Mouse (Mus musculus): ENCODE results near the gene Ifi47. TPM values are rescaled to one million over a fixed set of nuclear protein-coding genes. Genes with fewer than 3 reads are reported as not detected.

Gene Ifi47
- polyA plus RNA-seq, 1 experiment: 7.6 TPM

DNA sequence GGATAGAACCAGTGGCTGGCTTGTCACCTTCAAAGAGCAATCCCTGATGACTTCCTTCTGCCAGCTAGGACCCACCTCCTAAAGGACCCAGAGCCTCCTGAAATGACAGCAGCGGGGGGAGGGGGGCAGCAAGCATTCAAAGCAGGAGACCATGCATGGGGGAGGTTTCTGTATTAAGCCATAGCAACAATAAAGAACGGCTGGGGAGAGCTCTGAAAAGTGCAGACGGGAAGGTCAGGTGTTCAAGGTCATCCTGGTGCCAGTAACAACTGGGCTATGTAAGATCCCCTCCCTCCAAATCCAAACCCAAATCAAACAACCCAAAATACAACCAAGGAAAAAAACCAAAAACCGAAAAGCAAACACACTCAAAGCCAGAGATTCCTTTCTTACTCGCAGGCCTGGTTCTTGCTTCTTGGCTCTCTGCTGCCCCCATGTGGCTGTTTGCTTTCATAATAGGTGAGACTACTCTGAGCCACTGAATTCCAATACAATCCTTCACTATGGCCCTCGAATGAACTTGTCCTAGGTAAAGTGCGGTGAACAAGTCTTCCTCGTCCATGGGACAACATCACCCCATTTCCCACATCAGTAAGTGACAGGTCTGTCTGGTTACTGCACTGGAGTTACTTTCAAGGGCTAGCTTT lies 26.8 kb downstream of the Ifi47 start:
- no peak overlapping the region for H3K4me3 ChIP-seq (ENCODE audit: insufficient read depth, low read length)
- H3K27ac ChIP-seq (ENCODE audit: insufficient read depth, low read length): no peak overlapping the region
- TF ChIP-seq CTCF (IDR thresholded peaks at IDR 0.05; ENCODE audit: borderline replicate concordance, insufficient read depth, low read length): 0 out of 2 replicates have a peak, but pooled peaks have one; percentile 37
- no peak for TF ChIP-seq POLR2A (IDR thresholded peaks at IDR 0.05; ENCODE audit: low read depth, low read length)
- H3K4me1 ChIP-seq (ENCODE audit: control insufficient read depth, insufficient read depth, low read length): peaks cover 4% of the 10 kb centered on the region

DNA sequence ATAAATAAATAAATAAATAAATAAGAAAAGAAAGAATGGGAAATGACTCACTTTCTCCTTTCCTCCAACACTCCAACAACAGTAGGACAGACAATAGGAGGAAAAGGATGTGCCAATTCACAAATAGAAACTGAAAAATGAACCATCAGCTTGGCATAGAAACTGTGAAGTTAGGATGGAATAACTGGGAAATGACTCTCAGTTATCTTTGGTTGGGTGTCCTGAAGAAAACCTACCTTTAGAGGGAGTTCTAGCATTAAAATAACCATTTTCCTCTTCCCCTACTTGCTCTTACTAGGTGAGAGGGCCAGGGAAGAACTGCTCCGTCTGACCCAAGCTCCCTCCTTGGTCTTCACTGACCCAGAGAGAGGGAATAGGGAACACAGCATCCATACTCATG lies 29.4 kb downstream of the Ifi47 start:
- no peak for TF ChIP-seq CTCF (IDR thresholded peaks at IDR 0.05; ENCODE audit: borderline replicate concordance, insufficient read depth, low read length)
- no peak for TF ChIP-seq POLR2A (IDR thresholded peaks at IDR 0.05; ENCODE audit: low read depth, low read length)
- no peak overlapping the region for H3K4me3 ChIP-seq (ENCODE audit: insufficient read depth, low read length)
- H3K4me1 ChIP-seq (ENCODE audit: control insufficient read depth, insufficient read depth, low read length): peaks cover 6% of the 10 kb centered on the region
- H3K27ac ChIP-seq (ENCODE audit: insufficient read depth, low read length): no peak overlapping the region

DNA sequence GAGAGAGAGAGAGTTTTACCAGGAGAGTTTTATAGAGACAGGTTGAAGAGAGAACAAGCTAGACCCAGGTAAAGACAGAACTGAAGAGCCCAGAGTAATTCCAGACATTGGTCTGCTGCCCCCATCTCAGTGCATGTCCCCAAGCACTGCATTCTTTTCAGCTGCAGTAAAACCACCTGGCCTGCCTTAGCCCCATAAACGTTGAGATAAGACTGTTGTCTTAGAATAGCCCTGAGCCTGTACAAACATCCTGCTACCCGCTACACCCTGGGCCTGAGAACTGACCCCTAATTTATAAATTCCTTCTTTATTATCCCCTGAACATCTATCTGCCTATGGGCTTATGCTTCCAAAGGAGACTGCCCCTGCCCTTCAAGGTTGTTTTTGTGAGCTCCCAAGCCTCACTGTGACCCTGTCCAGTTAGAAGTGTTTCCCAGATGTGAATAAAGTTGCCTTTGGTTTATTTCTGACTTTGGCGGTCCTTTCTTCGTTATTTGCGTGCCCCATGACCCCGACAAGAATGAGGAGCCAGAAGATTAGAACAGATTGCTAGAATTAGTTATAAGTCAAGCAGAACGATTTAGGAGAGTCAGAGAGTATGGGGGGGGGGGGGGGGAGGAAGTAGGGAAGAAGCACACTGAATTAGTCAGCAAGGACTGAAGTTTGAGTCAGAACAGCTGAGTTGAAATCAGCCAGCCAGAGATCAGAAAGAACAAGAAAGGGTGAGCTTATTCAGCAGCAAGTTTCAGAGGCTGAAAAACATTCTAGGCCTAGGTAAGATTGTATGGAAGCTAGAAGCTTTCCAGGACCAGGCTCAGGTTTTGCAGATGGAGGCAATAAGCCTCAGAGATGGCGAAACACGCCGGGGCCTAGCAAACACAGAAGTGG lies 31.5 kb downstream of the Ifi47 start:
- Histone ChIP-seq H3K27ac (ENCODE audit: insufficient read depth, low read length) (peak overlapping the region; percentile 87), H3K4me3 (ENCODE audit: insufficient read depth, low read length) (no peak overlapping the region), H3K4me1 (ENCODE audit: control insufficient read depth, insufficient read depth, low read length) (peaks cover 6% of the 10 kb centered on the region)
- TF ChIP-seq POLR2A (IDR thresholded peaks at IDR 0.05; ENCODE audit: low read depth, low read length) (no peak), CTCF (IDR thresholded peaks at IDR 0.05; ENCODE audit: borderline replicate concordance, insufficient read depth, low read length) (no peak)

DNA sequence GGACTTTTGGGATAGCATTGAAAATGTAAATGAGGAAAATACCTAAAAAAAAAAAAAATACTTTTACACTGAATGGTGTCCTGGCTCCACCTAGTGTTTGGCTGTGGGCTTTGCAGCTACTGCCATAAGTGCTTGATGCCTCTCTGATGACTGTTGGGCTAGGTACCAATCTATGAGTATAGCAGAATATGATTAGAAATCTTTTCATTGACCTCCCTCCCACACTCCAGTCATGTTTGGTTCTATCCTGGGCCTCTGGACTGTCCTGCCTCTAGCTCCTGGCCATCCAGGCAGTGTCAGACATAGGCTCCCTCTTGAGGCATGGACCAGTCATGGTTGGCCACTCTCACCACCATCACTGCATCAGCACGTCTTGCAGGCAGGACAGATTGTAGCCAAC lies 32.4 kb downstream of the Ifi47 start:
- Histone ChIP-seq H3K4me3 (ENCODE audit: insufficient read depth, low read length) (no peak overlapping the region), H3K4me1 (ENCODE audit: control insufficient read depth, insufficient read depth, low read length) (peaks cover 6% of the 10 kb centered on the region), H3K27ac (ENCODE audit: insufficient read depth, low read length) (no peak overlapping the region)
- TF ChIP-seq CTCF (IDR thresholded peaks at IDR 0.05; ENCODE audit: borderline replicate concordance, insufficient read depth, low read length): peak; percentile 55; the same call in 1 of the 2 replicates
- TF ChIP-seq POLR2A (IDR thresholded peaks at IDR 0.05; ENCODE audit: low read depth, low read length): no peak

DNA sequence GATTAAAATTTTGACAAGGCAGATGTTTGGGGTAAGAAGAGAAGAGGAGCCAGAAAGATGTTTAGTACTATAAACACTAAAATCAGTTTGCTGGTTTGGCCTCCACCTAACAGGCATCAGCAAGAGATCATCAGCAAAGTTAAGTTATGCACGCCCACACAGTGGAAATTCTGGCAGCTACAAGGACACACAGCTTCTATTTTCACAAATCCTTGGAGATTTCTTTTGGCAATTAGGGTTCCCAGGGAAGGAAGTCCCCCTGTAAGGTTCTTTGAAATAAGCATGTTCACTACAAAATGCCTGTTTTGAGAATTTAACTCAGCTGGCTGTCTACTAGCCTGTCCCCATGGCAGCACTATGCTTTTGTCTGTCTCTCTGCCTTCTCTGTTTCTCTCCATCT lies 34.6 kb downstream of the Ifi47 start:
- Histone ChIP-seq H3K27ac (ENCODE audit: insufficient read depth, low read length) (no peak overlapping the region), H3K4me3 (ENCODE audit: insufficient read depth, low read length) (no peak overlapping the region), H3K4me1 (ENCODE audit: control insufficient read depth, insufficient read depth, low read length) (peaks cover 6% of the 10 kb centered on the region; the same call in 1 of the 2 replicates)
- no peak for TF ChIP-seq POLR2A (IDR thresholded peaks at IDR 0.05; ENCODE audit: low read depth, low read length)
- no peak for TF ChIP-seq CTCF (IDR thresholded peaks at IDR 0.05; ENCODE audit: borderline replicate concordance, insufficient read depth, low read length)

DNA sequence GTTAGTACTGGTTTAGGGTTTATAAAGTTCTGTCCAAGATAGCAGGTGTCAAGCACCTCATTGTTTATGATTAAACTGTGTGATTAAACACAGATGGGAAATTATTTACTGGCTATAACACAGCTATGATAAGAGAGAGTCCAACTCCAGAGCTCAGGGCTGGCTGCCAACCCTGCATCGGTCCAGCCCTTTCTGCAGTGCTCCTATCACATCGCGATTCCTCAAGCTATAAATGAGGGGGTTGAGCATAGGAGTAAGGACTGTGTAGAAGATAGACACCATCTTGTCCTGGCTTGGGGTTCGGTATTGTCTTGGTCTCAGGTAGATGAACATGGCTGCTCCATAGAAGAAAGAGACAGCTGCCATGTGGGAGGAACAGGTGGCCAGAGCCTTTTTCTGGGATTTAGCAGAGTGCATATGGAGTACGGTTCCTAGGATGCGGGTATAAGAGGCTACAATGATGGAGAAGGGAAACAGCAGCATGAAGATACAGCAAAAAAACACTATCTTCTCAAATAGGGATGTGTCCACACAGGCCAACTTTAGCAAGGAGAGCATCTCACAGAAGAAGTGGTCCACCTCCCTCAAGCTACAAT lies 36.3 kb downstream of the Ifi47 start:
- Histone ChIP-seq H3K4me1 (ENCODE audit: control insufficient read depth, insufficient read depth, low read length) (peaks cover 4% of the 10 kb centered on the region; the same call in 1 of the 2 replicates), H3K27ac (ENCODE audit: insufficient read depth, low read length) (no peak overlapping the region), H3K4me3 (ENCODE audit: insufficient read depth, low read length) (no peak overlapping the region)
- TF ChIP-seq POLR2A (IDR thresholded peaks at IDR 0.05; ENCODE audit: low read depth, low read length): no peak
- TF ChIP-seq CTCF (IDR thresholded peaks at IDR 0.05; ENCODE audit: borderline replicate concordance, insufficient read depth, low read length): no peak

DNA sequence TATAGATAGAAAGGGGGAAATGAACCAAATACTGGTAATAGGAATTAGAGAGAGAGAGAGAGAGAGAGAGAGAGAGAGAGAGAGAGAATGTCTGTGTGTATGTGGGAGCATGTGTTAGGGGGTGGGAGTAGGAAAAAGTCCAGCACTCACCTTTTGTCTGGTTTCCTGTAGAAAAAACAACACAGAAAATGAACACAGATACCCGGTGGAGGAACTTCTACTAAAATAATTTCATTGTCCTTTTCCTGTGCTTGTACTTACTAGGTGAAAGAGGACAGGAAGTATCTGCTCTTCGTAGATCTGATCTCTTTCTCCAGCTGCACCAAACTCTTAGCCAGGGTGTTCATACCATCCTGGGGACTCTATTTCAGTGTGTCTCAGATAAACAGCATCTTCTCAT lies 37.8 kb downstream of the Ifi47 start:
- TF ChIP-seq POLR2A (IDR thresholded peaks at IDR 0.05; ENCODE audit: low read depth, low read length) (no peak), CTCF (IDR thresholded peaks at IDR 0.05; ENCODE audit: borderline replicate concordance, insufficient read depth, low read length) (no peak)
- H3K4me1 ChIP-seq (ENCODE audit: control insufficient read depth, insufficient read depth, low read length): no peaks in the 10 kb centered on the region
- no peak overlapping the region for H3K27ac ChIP-seq (ENCODE audit: insufficient read depth, low read length)
- no peak overlapping the region for H3K4me3 ChIP-seq (ENCODE audit: insufficient read depth, low read length)

DNA sequence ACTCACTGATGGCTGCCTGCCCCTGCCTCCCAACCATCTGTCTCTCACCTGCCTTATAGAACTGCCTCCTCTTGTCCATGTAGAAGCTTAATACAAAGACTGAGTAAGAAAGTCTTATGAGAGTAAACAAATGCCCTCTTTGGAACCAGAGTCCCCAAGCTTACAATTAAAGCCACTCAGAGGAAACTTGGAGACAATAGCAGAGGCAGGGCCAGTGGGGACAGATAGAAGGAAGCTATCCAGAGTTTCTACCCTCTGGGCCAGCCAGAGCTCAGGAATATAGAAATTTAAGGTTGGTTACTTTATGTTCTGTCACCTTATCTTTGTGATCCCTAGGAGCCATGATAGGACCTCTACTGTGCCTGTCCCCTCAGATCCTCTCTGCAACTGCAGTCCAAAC lies 38.4 kb downstream of the Ifi47 start, which contains the start of gene Olfr1396:
Olfr1396 (minus strand) TSS at position 101 of the 400 bp plus-strand sequence.
- H3K27ac ChIP-seq (ENCODE audit: insufficient read depth, low read length): no peak within 1 kb of the TSS
- H3K4me3 ChIP-seq (ENCODE audit: insufficient read depth, low read length): no peak within 1 kb of the TSS
- no peaks in the 10 kb centered on the region for H3K4me1 ChIP-seq (ENCODE audit: control insufficient read depth, insufficient read depth, low read length)
- TF ChIP-seq CTCF (IDR thresholded peaks at IDR 0.05; ENCODE audit: borderline replicate concordance, insufficient read depth, low read length): no peak
- no peak for TF ChIP-seq POLR2A (IDR thresholded peaks at IDR 0.05; ENCODE audit: low read depth, low read length)

DNA sequence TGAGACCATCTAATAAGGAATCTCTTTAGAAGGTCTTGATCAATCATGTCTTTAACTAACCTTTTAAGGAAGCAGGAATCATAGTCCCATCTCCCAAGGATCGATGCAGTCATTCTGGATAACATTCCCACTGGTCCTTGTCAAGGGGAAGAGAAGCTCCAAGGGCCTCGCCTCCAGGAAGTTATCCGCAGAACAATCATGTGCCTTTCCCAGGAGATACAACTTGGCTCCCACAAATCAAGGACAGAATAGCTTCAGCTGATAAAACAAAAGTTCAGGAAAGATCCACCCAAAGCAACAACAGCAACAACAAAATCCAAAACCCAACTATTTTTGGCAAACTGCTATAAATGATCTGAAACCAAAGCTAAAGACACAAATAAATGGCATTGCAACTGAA lies 43.2 kb downstream of the Ifi47 start:
- H3K4me1 ChIP-seq (ENCODE audit: control insufficient read depth, insufficient read depth, low read length): no peaks in the 10 kb centered on the region
- no peak for TF ChIP-seq CTCF (IDR thresholded peaks at IDR 0.05; ENCODE audit: borderline replicate concordance, insufficient read depth, low read length)
- TF ChIP-seq POLR2A (IDR thresholded peaks at IDR 0.05; ENCODE audit: low read depth, low read length): no peak
- H3K4me3 ChIP-seq (ENCODE audit: insufficient read depth, low read length): no peak overlapping the region
- no peak overlapping the region for H3K27ac ChIP-seq (ENCODE audit: insufficient read depth, low read length)

All from embryonic fibroblast, embryonic 13.5 days (primary cell).